Mouse (Mus musculus) adrenal gland, postnatal 10 days (tissue): ENCODE measurements at regions not wholly inside any gene's neighbourhood (a gene's known extent, or its start where the extent isn't known, plus 50 kb on each side); places are given as distances from the start of the nearest gene placed in this dataset.
"Not testable (repeated sequence)": the region's sequence is repeated elsewhere in the genome, so short reads cannot be mapped to it uniquely, and the experiment has no call there.

Experiments
- DNase-seq: peaks from one replicate; pipeline ENCODE4 v3.0.0; 2021; ENCODE audit warnings: mixed read lengths

- DNase-seq: no peak
Observed at GRCm38 (mm10) chr1:149129767-149130287, 831.3 kb downstream of the Pla2g4a start.

- DNase-seq: no peak
Observed at GRCm38 (mm10) chr1:149129138-149129537, 832.0 kb downstream of the Pla2g4a start.

GRCm38 (mm10) chr1:149127709-149128108, 833.4 kb downstream of the Pla2g4a start:
- no peak for DNase-seq

- DNase-seq: no peak
Observed at GRCm38 (mm10) chr1:149103396-149103795, 857.7 kb downstream of the Pla2g4a start.

GRCm38 (mm10) chr1:149097426-149097825, 863.7 kb downstream of the Pla2g4a start:
- DNase-seq: no peak

GRCm38 (mm10) chr1:149074681-149075080, 886.4 kb downstream of the Pla2g4a start:
- no peak for DNase-seq

- no peak for DNase-seq
Observed at GRCm38 (mm10) chr1:149069570-149069969, 891.5 kb downstream of the Pla2g4a start.

- DNase-seq: not testable (repeated sequence)
Observed at GRCm38 (mm10) chr1:149063011-149063410, 898.1 kb downstream of the Pla2g4a start.

- no peak for DNase-seq
Observed at GRCm38 (mm10) chr1:149038188-149038967, 922.7 kb downstream of the Pla2g4a start.

GRCm38 (mm10) chr1:149028316-149028715, 932.8 kb downstream of the Pla2g4a start:
- DNase-seq: no peak

- DNase-seq: no peak
Observed at GRCm38 (mm10) chr1:149021734-149022133, 939.4 kb downstream of the Pla2g4a start.

- no peak for DNase-seq
Observed at GRCm38 (mm10) chr1:149021273-149021672, 939.8 kb downstream of the Pla2g4a start.

- DNase-seq: no peak
Observed at GRCm38 (mm10) chr1:149014559-149014958, 946.5 kb downstream of the Pla2g4a start.

GRCm38 (mm10) chr1:149010767-149011166, 950.3 kb downstream of the Pla2g4a start:
- DNase-seq: no peak

- no peak for DNase-seq
Observed at GRCm38 (mm10) chr1:149000092-149000491, 961.0 kb downstream of the Pla2g4a start.

GRCm38 (mm10) chr1:148993586-148993985, 967.5 kb downstream of the Pla2g4a start:
- DNase-seq: no peak

- no peak for DNase-seq
Observed at GRCm38 (mm10) chr1:148977377-148977776, 983.7 kb downstream of the Pla2g4a start.

GRCm38 (mm10) chr1:148965358-148965757, 995.7 kb downstream of the Pla2g4a start:
- DNase-seq: no peak

GRCm38 (mm10) chr1:148934366-148934765, 1026.7 kb downstream of the Pla2g4a start:
- no peak for DNase-seq

- DNase-seq: no peak
Observed at GRCm38 (mm10) chr1:148924506-148924905, 1036.6 kb downstream of the Pla2g4a start.

GRCm38 (mm10) chr1:148917062-148917461, 1044.0 kb downstream of the Pla2g4a start:
- DNase-seq: no peak

GRCm38 (mm10) chr1:148912819-148913218, 1048.3 kb downstream of the Pla2g4a start:
- DNase-seq: no peak

- no peak for DNase-seq
Observed at GRCm38 (mm10) chr1:148904067-148904466, 1057.0 kb downstream of the Pla2g4a start.

- no peak for DNase-seq
Observed at GRCm38 (mm10) chr1:148903093-148903492, 1058.0 kb downstream of the Pla2g4a start.
